Mouse (Mus musculus) 3T3-L1 (cell line): ENCODE measurements around the gene Nat10.

Experiments used
- DNase-seq: peaks from one replicate; pipeline ENCODE4 v3.0.0-alpha.2; 2015; ENCODE audit warnings: low read depth, low spot score

The Nat10 gene

GRCm38 (mm10) chr2:103760906-103761716 lies at the start of gene Nat10:
Nat10 (minus strand) TSS chr2:103761270.
- peak; percentile 99 for DNase-seq

DNA sequence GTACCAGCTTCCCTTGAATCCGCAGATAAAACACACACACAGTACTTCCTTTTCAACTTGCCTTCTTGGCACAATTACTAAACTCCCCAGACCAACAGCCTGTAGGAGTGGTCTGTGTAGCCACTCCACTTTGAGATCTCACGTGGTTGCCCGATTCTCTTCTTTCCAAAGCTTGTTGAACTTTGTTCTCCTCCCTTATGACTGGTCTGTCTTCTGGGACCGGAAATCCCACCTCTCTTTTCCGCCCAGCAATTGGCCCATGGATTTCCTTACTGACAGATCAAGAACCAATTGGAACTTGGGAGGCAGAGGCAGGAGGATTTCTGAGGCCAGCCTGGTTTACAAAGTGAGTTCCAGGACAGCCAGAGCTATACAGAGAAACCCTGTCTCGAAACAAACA lies 49.3 kb upstream of the Nat10 start:
- DNase-seq, result no peak

DNA sequence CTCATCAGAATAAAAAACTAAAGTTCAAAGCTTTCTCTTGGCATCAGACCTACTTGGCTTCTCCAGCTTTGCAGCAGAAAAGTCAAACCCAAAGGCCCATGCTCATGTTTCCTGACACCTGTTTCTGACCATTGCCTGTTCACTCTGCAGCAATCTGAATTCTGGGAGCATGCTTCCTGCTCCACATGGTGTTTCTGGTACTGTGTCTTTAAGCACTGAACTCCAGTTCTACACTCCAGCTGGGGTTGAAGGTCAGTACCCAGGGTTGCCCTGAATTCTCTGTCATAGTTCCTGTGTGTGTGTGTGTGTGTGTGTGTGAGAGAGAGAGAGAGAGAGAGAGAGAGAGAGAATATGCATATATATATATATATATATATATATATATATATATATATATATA lies 47.4 kb upstream of the Nat10 start:
- no peak for DNase-seq

GRCm38 (mm10) chr2:103803770-103804530 lies 42.9 kb upstream of the Nat10 start:
- no peak for DNase-seq

DNA sequence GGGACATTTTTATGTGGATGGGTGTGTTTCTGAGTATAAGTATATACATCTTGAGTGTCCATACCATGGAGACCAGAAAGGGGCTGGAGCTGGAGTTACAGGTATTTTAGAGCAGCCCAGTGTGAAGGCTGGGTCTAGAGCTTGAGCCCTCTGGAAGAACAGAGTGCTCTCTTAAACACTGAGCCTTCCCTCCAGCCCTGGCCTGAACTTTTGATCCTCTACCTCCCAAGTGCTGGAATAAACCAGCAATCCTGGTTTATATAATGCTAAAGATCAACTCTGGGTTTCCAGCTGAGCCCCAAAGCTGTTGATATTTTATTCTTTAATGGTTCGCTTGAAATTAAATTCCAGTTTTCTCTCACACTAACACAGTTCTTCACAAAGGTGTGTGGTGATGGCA lies 41.4 kb upstream of the Nat10 start:
- DNase-seq, result no peak

DNA sequence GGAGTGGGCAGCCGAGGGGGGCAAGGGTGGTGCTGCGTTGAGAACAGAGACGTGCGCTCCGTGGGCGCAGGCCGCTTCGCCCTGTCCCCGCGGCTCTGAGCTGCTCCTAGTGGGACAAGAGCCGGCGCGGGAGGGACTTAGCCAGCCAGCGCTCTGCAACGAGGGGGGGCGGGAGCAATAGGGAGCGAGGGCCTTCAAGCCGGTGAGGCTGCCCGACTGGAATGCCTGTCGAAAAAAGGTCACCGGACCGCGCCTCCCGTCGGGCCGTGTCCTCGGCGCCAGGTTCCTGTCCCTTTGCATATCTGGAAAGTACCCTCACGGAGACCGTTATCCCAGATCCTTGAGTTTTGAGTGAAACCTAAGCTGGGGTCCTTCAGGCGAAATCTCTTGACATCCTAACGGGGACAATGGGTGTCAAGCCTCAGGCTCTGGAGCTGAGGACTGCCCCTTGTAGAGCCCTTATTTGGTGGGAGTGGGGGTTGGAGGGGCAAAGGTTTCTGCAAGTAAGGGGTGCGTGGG lies 36.5 kb upstream of the Nat10 start, which contains the start of gene Caprin1:
Caprin1 (minus strand) TSS at position 159 of the 519 bp plus-strand sequence.
- DNase-seq, result peak; percentile 95

- peak; percentile 69 for DNase-seq
Observed at GRCm38 (mm10) chr2:103796861-103797466, 35.9 kb upstream of the Nat10 start.

GRCm38 (mm10) chr2:103796211-103796860 lies 35.3 kb upstream of the Nat10 start:
- DNase-seq, result peak; percentile 65

DNA sequence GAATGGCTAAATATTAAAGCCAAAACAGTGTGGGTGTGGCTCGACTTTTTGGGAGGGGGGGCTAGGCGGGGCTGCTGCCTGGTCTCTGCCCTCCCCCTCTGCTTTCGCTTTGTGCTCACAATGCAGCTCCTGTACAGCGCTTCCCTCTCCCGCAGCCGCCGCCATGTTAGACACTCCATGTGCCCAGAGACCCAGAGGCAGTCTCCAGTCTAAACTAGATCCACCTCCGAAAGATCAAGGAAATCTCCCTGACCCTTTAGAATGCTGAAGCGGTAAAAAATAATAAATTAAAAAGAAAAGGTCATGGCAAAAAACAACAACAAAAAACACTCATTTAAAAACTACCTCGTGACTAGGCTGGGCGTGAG lies 34.8 kb upstream of the Nat10 start:
- DNase-seq, result peak; percentile 93

GRCm38 (mm10) chr2:103792009-103792408 lies 30.9 kb upstream of the Nat10 start:
- no peak for DNase-seq

- DNase-seq, result no peak
Observed at GRCm38 (mm10) chr2:103785735-103786134, 24.7 kb upstream of the Nat10 start.

- DNase-seq, result peak; percentile 67
Observed at GRCm38 (mm10) chr2:103784621-103785020, 23.6 kb upstream of the Nat10 start.

DNA sequence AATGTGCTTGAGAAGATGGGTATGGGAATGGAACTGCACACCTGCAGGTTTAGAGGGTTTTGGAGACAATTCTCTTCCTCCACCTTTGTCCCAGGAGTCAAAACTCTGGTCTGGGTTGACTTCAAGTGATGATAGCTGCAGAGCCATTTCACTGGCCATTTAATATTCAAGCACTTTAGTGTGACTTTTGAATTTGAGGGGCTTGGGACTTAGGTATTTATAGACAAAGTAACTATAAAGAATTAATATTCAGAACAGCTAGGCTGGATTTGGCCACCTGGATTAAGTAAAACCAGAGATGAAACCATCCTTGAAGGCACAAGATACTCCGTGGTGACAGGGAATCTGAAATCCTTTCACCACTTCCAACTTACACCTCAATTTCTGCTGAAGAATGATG lies 1.4 kb upstream of the Nat10 start:
- no peak for DNase-seq

DNA sequence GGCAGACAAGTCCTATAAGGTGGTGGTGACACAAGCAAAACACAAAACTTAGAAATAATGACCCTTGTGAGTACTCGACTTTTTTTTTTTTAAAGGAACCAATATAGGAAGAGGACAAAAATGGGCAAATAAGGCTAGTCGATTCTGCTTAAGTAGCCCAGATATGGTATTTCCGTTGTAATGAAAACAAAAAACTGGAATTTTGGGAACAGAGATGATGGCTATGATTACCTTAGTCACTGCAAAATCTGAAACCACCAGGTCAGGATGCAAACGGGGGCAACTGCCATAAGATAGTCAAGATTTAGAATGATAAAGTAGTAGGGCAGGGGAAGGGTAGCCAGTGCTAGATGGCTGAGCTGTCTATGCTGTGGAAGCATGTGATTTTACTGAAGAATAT lies 923 bp upstream of the Nat10 start:
- peak; percentile 44 for DNase-seq

DNA sequence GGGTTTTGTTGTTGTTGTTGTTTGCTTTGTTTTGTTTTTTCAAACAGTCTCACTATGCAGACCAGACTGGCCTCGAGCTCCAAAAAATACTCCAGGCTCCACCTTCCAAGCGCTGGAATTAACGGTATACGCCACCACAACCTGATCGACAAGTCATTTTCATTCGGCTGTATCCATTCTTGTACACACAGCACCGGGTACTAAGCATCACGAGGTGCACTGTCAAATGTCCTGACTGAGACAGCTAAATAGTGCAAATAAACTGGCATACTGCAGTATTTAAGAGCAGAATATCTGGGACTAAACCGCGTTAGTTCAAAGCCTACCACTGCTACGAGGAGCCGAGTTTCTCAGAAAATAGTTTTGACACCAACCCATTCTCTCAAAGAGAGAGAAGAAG lies 649 bp downstream of the Nat10 start:
- DNase-seq, result peak; percentile 54

GRCm38 (mm10) chr2:103755458-103756085 lies 5.5 kb downstream of the Nat10 start:
- DNase-seq, result no peak

GRCm38 (mm10) chr2:103754614-103755013 lies 6.5 kb downstream of the Nat10 start:
- no peak for DNase-seq

- no peak for DNase-seq
Observed at GRCm38 (mm10) chr2:103751771-103752170, 9.3 kb downstream of the Nat10 start.

GRCm38 (mm10) chr2:103749091-103749490 lies 12.0 kb downstream of the Nat10 start:
- no peak for DNase-seq

GRCm38 (mm10) chr2:103747891-103748290 lies 13.2 kb downstream of the Nat10 start:
- no peak for DNase-seq

- DNase-seq, result no peak
Observed at GRCm38 (mm10) chr2:103746761-103747160, 14.3 kb downstream of the Nat10 start.
